Mouse (Mus musculus) retina, postnatal 7 days (tissue): Measurements from ENCODE around the gene Ppfia4.

Source experiments
- DNase-seq: peaks from one replicate; pipeline ENCODE4 v3.0.0-alpha.2; 2012; ENCODE audit warnings: low read depth, low spot score

The Ppfia4 gene

GRCm38 (mm10) chr1:134339757-134340619 is 7.3 kb upstream of the Ppfia4 start:
- DNase-seq: no peak

- no peak for DNase-seq
These were observed 6.4 kb upstream of the Ppfia4 start for GRCm38 (mm10) chr1:134339162-134339561.

DNA sequence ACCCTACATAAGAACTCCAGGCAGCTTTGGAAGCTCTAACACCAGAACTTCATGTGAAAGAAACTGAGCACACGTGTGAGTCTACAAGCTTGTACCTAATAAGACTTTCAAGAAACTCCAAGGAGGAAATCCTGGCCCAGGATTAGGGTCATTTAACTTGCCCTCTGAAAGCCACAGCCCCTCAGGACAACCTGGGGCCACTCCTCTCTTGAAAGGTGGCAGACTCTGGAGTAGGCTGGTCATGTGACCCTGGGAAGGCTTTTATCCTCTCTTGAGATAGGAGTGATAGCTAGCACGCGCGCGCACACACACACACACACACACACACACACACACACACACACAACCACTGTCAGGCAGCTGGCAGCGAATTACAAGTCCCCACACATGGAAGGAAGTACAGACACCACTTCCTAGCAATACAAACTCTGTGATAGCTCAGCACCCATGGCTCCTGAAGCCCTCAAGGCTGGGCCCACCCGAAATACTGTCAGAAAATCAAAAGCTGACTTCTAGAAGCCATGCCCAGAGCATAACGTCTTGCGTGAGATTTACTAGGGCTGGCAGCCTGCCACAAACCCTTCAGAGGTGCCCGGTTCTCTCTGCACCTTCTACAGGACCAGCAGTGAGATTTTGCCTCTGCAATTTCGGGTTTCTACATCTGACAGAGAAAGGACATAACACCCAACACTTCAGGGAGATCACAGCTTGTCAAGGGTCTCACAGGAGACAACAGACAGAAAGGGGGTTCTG is 4.4 kb upstream of the Ppfia4 start:
- no peak for DNase-seq

- DNase-seq: no peak
These were observed 3.4 kb upstream of the Ppfia4 start for GRCm38 (mm10) chr1:134335924-134336810.

DNA sequence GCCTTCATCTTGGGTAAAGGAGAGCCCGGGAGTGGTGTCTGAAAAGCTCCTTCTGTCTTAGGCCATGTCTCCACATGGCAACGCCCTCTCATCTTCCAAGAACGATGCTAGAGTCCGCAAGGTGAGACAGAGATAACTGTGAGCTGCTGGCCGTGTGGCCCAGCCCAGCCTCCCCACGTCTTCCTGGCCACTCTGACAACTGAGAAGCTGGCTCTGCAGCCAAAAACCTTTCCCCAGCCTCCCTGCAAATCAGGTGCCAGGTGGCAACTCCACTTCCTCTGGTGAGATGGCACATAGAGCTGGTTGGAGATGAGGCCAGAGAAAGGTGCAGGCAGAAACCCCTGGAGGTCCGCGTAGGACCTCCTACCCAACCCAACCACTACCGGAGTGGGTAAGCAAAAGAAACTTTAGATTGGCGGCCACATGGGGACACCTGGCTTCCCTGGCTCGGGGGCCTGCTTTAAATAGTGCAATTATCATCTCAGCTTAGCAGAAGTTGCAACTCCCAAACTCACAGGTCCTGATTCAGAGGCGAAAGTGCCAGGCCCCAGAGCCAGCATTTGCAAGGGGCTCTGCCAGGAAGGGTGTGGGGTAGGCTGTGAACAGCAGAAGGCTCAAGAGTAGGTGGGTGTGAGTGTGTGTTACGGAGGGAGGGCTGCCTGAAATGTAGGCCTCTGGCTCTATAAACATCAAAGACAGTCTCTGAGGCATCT is 2.6 kb upstream of the Ppfia4 start:
- no peak for DNase-seq

- DNase-seq: no peak
These were observed 1.5 kb upstream of the Ppfia4 start for GRCm38 (mm10) chr1:134334111-134334827.

DNA sequence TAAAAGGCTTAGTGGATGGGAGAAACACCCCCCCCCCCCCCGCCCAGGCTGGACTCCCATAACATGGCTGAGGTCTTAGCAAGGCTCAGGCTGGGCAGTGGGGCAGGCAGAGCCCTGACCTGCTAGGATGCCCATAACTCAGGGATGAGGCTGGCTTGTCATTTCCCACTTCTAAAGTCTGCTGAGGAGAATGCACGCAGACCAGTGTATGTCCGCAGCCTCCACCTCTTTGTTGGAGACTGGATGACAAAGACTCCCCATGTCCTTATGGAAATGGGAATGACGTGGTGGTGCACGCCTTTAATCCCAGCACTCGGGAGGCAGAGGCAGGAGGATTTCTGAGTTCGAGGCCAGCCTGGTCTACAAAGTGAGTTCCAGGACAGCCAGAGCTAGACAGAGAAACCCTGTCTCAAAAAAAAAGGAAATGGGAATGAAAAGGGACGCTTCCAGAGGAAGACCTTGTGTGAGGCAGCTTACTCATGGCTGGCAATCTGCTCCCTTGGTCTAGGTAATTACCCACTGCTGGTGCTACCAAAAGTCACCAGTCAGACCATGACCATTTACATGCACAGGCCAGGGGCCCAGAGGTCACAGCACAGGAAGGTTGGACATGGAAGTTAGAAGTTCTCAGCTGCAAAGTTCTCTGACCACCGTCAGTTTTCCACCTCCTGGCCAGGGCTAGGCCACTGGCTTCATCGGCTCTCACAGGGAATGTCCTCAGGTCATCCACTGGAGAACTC is 813 bp upstream of the Ppfia4 start:
- DNase-seq: no peak

DNA sequence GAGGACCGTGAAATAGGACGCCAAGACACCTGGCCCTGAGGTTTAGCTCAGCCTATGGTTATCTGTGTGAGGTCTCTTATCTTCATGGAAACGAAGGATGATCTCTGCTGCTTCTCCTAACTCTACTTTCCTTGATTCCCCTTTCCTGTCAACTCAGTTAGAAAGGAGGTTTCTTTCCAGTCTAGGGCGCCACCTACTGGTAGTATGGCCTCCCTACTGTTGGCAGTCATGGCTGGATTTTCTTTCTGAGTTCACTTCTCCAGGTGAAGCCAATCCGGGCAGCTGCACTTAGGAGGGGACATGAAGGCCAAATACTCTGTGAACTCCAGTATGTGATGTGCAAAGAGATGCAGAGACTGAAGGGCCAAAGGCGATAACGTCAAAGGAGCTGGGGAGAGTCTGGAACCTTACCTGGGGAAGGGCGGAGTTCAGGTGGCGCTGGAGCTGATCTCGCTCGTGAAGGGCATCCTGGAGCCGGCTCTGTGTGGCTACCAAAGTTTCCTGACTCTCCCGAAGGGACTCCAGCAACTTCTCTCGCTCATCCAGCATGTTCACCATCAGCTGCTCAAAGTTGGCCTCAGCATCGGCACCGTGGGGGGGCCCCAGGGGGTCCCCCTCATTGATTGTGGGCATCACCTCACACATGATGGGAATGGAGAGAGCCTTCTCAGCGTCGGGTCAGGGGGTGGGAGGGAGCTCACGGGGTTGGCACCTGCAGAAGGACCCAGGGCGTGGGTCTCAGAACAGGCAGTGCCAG is 671 bp downstream of the Ppfia4 start:
- DNase-seq: peak; percentile 66

- DNase-seq: no peak
These were observed 5.8 kb downstream of the Ppfia4 start for GRCm38 (mm10) chr1:134326841-134327346.

DNA sequence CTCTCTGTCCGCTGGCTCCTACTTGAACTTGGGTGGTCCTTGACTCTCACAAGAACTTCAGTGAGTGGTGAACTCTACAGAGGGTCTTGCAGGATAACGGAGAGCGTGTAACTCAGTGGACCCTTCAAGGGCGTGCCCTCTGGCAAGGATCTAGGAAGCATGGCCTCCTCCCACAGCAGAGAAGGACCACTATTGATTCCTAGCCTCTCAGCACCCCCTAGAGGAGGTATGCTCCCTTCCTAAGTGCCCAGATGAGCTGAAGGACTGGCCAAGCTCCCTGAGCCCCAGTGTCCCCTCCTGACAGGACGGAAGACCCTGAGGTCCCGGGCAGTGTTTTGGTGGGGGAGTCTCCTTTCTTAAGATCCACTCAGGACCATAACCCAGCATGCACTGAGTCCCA is 10.1 kb downstream of the Ppfia4 start:
- DNase-seq: no peak

- DNase-seq: no peak
These were observed 11.9 kb downstream of the Ppfia4 start for GRCm38 (mm10) chr1:134320691-134321301.

GRCm38 (mm10) chr1:134318261-134318660 is 14.5 kb downstream of the Ppfia4 start:
- no peak for DNase-seq

- DNase-seq: no peak
These were observed 16.4 kb downstream of the Ppfia4 start for GRCm38 (mm10) chr1:134316361-134316760.

- no peak for DNase-seq
These were observed 17.5 kb downstream of the Ppfia4 start for GRCm38 (mm10) chr1:134315181-134315580.

DNA sequence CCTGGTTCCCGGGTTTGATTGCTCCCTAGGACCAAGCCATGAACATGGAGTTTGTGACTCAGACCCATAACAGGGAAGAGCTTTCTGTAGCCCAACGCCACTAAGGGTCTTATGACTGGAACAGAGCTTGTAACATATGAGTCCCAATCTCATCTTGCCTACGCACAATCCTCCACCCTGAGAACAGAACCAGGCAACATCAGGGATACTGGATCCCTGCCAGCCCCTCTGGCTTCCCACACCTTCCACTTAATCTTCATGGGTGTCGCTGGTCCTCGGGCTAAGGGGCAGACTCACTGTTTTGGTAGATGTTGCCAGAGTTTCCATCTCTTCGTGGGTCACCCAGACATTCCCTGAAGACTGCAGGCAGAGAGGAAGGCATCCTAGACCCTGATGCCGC is 21.0 kb downstream of the Ppfia4 start:
- DNase-seq: no peak

- no peak for DNase-seq
These were observed 22.0 kb downstream of the Ppfia4 start for GRCm38 (mm10) chr1:134310729-134311128.

DNA sequence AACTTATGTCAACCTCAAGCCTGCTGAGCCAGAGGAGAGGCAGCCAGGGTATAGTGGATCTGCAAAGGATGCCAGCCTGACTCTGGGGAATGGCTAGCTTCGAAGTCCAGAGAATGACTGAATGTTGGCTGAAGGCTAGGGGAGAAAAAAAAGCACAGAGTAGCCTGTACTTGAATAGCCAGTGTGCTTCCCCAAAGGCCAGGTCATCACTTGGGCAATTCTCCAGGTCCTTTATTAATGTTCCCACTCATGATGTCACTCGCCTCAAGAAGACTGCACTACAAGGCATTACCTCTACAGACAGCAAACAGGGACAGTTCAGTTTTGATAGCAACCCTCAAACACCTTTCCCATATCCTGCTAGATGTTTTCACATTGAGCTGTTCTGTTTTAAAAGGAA is 22.4 kb downstream of the Ppfia4 start:
- DNase-seq: no peak

DNA sequence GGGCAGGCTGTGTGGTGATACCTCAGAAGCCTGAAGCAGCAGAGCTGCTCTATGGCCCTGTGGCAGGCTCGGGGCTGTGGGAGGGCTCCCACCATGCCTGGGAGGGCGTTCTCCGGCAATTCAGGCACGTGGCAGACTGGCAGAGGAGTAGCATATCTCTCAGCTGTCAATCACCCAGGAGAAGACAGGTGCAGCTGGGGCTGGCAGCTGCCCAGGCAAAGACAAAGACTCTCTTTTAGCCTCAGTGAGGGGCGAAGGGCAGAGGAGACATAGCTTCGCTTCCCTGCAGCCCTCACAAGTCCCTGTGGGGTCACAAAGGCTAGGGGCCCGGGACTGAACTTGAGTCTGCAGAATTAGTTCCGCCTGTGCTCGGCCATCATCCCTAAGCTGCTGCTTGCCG is 25.3 kb downstream of the Ppfia4 start:
- no peak for DNase-seq
